Mouse (Mus musculus): ENCODE results near the gene Tbxas1. TPM values are rescaled to one million over a fixed set of nuclear protein-coding genes. Genes with fewer than 3 reads are reported as not detected.

The Tbxas1 gene
- polyA plus RNA-seq, 1 experiment from 2014 or later, result 1.9 TPM

- Histone ChIP-seq H3K36me3 (no peaks in the 10 kb centered on the region), H3K4me1 (replicated peaks) (0 out of 2 replicates have a peak, but pooled peaks cover 9% of the 10 kb centered on the region), H3K27me3 (ENCODE audit: insufficient read depth, poor library complexity, severe bottlenecking) (no peaks in the 10 kb centered on the region), H3K27ac (no peak overlapping the region), H3K9me3 (no peaks in the 10 kb centered on the region), H3K4me3 (no peak overlapping the region)
- DNase-seq (ENCODE audit: low spot score), result no peak
- 83% methylated on average over 6 of the region's 6 CpGs for WGBS
Observed at GRCm38 (mm10) chr6:38920141-38920540, 44.9 kb downstream of the Tbxas1 start.

GRCm38 (mm10) chr6:38921095-38921809 lies 46.0 kb downstream of the Tbxas1 start:
- no peaks in the 10 kb centered on the region for H3K27me3 ChIP-seq (ENCODE audit: insufficient read depth, poor library complexity, severe bottlenecking)
- H3K4me3 ChIP-seq, result no peak overlapping the region
- no peak overlapping the region for H3K27ac ChIP-seq
- no peaks in the 10 kb centered on the region for H3K36me3 ChIP-seq
- H3K9me3 ChIP-seq, result no peaks in the 10 kb centered on the region
- 84% methylated on average over 17 of the region's 17 CpGs for WGBS
- H3K4me1 ChIP-seq (replicated peaks), result 0 out of 2 replicates have a peak, but pooled peaks cover 2% of the 10 kb centered on the region
- DNase-seq (ENCODE audit: low spot score), result no peak

GRCm38 (mm10) chr6:38921810-38922116 lies 46.6 kb downstream of the Tbxas1 start:
- H3K27me3 ChIP-seq (ENCODE audit: insufficient read depth, poor library complexity, severe bottlenecking), result no peaks in the 10 kb centered on the region
- 87% methylated on average over 8 of the region's 8 CpGs for WGBS
- H3K27ac ChIP-seq, result no peak overlapping the region
- H3K4me3 ChIP-seq, result no peak overlapping the region
- no peak for DNase-seq (ENCODE audit: low spot score)
- peaks cover 6% of the 10 kb centered on the region; the same call in 1 of the 2 replicates for H3K4me1 ChIP-seq (replicated peaks)
- no peaks in the 10 kb centered on the region for H3K9me3 ChIP-seq
- H3K36me3 ChIP-seq, result no peaks in the 10 kb centered on the region

GRCm38 (mm10) chr6:38922517-38922916 lies 47.3 kb downstream of the Tbxas1 start:
- 66% methylated on average over 2 of the region's 2 CpGs for WGBS
- Histone ChIP-seq H3K4me1 (replicated peaks) (peaks cover 6% of the 10 kb centered on the region; the same call in 1 of the 2 replicates), H3K9me3 (no peaks in the 10 kb centered on the region), H3K4me3 (no peak overlapping the region), H3K36me3 (no peaks in the 10 kb centered on the region), H3K27ac (no peak overlapping the region), H3K27me3 (ENCODE audit: insufficient read depth, poor library complexity, severe bottlenecking) (no peaks in the 10 kb centered on the region)
- no peak for DNase-seq (ENCODE audit: low spot score)

GRCm38 (mm10) chr6:38923450-38923849 lies 48.2 kb downstream of the Tbxas1 start:
- H3K4me3 ChIP-seq, result no peak overlapping the region
- H3K4me1 ChIP-seq (replicated peaks), result peaks cover 6% of the 10 kb centered on the region; the same call in 1 of the 2 replicates
- H3K27ac ChIP-seq, result no peak overlapping the region
- no peaks in the 10 kb centered on the region for H3K27me3 ChIP-seq (ENCODE audit: insufficient read depth, poor library complexity, severe bottlenecking)
- no peaks in the 10 kb centered on the region for H3K36me3 ChIP-seq
- DNase-seq (ENCODE audit: low spot score), result no peak
- 91% methylated on average over 4 of the region's 4 CpGs for WGBS
- H3K9me3 ChIP-seq, result no peaks in the 10 kb centered on the region

GRCm38 (mm10) chr6:38923870-38924817 lies 48.9 kb downstream of the Tbxas1 start:
- no peaks in the 10 kb centered on the region for H3K27me3 ChIP-seq (ENCODE audit: insufficient read depth, poor library complexity, severe bottlenecking)
- H3K9me3 ChIP-seq, result no peaks in the 10 kb centered on the region
- DNase-seq (ENCODE audit: low spot score), result no peak
- H3K27ac ChIP-seq, result peak overlapping the region; percentile 41; the same call in 1 of the 2 replicates
- 89% methylated on average over 18 of the region's 18 CpGs for WGBS
- no peak overlapping the region for H3K4me3 ChIP-seq
- H3K36me3 ChIP-seq, result no peaks in the 10 kb centered on the region
- H3K4me1 ChIP-seq (replicated peaks), result peaks cover 6% of the 10 kb centered on the region; the same call in 1 of the 2 replicates

- H3K36me3 ChIP-seq, result no peaks in the 10 kb centered on the region
- DNase-seq (ENCODE audit: low spot score), result peak; percentile 27
- WGBS, result 57% methylated on average over 7 of the region's 7 CpGs
- no peaks in the 10 kb centered on the region for H3K27me3 ChIP-seq (ENCODE audit: insufficient read depth, poor library complexity, severe bottlenecking)
- no peaks in the 10 kb centered on the region for H3K9me3 ChIP-seq
- peak overlapping the region; percentile 42 for H3K4me3 ChIP-seq
- H3K27ac ChIP-seq, result peak overlapping the region; percentile 37; the same call in 1 of the 2 replicates
- H3K4me1 ChIP-seq (replicated peaks), result peaks cover 6% of the 10 kb centered on the region; the same call in 1 of the 2 replicates
Observed at GRCm38 (mm10) chr6:38925719-38926118, 50.5 kb downstream of the Tbxas1 start.

GRCm38 (mm10) chr6:38926135-38926962 lies 51.1 kb downstream of the Tbxas1 start:
- 63% methylated on average over 28 of the region's 28 CpGs for WGBS
- Histone ChIP-seq H3K27me3 (ENCODE audit: insufficient read depth, poor library complexity, severe bottlenecking) (no peaks in the 10 kb centered on the region), H3K4me3 (peak overlapping the region; percentile 42), H3K9me3 (peaks cover under 1% of the 10 kb centered on the region; the same call in 1 of the 2 replicates), H3K36me3 (no peaks in the 10 kb centered on the region), H3K27ac (peak overlapping the region; percentile 37; the same call in 1 of the 2 replicates), H3K4me1 (replicated peaks) (peaks cover 6% of the 10 kb centered on the region; the same call in 1 of the 2 replicates)
- peak; percentile 47 for DNase-seq (ENCODE audit: low spot score)

GRCm38 (mm10) chr6:38926963-38927361 lies 51.8 kb downstream of the Tbxas1 start:
- Histone ChIP-seq H3K4me1 (replicated peaks) (peaks cover 6% of the 10 kb centered on the region; the same call in 1 of the 2 replicates), H3K36me3 (no peaks in the 10 kb centered on the region), H3K27ac (no peak overlapping the region), H3K4me3 (no peak overlapping the region), H3K27me3 (ENCODE audit: insufficient read depth, poor library complexity, severe bottlenecking) (no peaks in the 10 kb centered on the region), H3K9me3 (peaks cover 3% of the 10 kb centered on the region; the same call in 1 of the 2 replicates)
- DNase-seq (ENCODE audit: low spot score), result no peak
- 83% methylated on average over 13 of the region's 13 CpGs for WGBS

GRCm38 (mm10) chr6:38928489-38928888 lies 53.3 kb downstream of the Tbxas1 start:
- peaks cover 3% of the 10 kb centered on the region; the same call in 1 of the 2 replicates for H3K9me3 ChIP-seq
- WGBS, result 82% methylated on average over 3 of the region's 3 CpGs
- DNase-seq (ENCODE audit: low spot score), result no peak
- H3K27me3 ChIP-seq (ENCODE audit: insufficient read depth, poor library complexity, severe bottlenecking), result no peaks in the 10 kb centered on the region
- H3K4me1 ChIP-seq (replicated peaks), result peaks cover 6% of the 10 kb centered on the region; the same call in 1 of the 2 replicates
- H3K4me3 ChIP-seq, result no peak overlapping the region
- H3K36me3 ChIP-seq, result no peaks in the 10 kb centered on the region
- H3K27ac ChIP-seq, result no peak overlapping the region

GRCm38 (mm10) chr6:38936009-38936408 lies 60.8 kb downstream of the Tbxas1 start:
- DNase-seq (ENCODE audit: low spot score), result no peak
- Histone ChIP-seq H3K27ac (no peak overlapping the region), H3K4me1 (replicated peaks) (no peaks in the 10 kb centered on the region), H3K4me3 (no peak overlapping the region), H3K36me3 (no peaks in the 10 kb centered on the region), H3K27me3 (ENCODE audit: insufficient read depth, poor library complexity, severe bottlenecking) (no peaks in the 10 kb centered on the region), H3K9me3 (peaks cover 3% of the 10 kb centered on the region; the same call in 1 of the 2 replicates)
- WGBS, result 89% methylated on average over 2 of the region's 2 CpGs

- 81% methylated on average over 6 of the region's 6 CpGs for WGBS
Observed at GRCm38 (mm10) chr6:38938421-38938820, 63.2 kb downstream of the Tbxas1 start.

More at GRCm38 (mm10) chr6:38938421-38938820, 63.2 kb downstream of the Tbxas1 start:
- Histone ChIP-seq H3K27me3 (ENCODE audit: insufficient read depth, poor library complexity, severe bottlenecking) (no peaks in the 10 kb centered on the region), H3K9me3 (no peaks in the 10 kb centered on the region), H3K27ac (no peak overlapping the region), H3K36me3 (no peaks in the 10 kb centered on the region), H3K4me1 (replicated peaks) (no peaks in the 10 kb centered on the region), H3K4me3 (no peak overlapping the region)
- no peak for DNase-seq (ENCODE audit: low spot score)
